Mouse (Mus musculus) midbrain, embryonic 10.5 days (tissue): ENCODE measurements around the gene Cc2d2b. TPM values are rescaled to one million over a fixed set of nuclear protein-coding genes. Genes with fewer than 3 reads are reported as not detected.

Experiments
- DNase-seq: peaks from one replicate; pipeline ENCODE4 v3.0.0-alpha.2; 2017; ENCODE audit warnings: low spot score
- H3K27ac ChIP-seq: fragments of 300-500 bp; sonication (generic); replicated peaks from 2 replicates; pipeline ENCODE4 v1.5.1; 2016; ENCODE audit warnings: mild to moderate bottlenecking
- H3K27me3 ChIP-seq: fragments of 300-500 bp; sonication (generic); 2 replicates; pipeline ENCODE4 v1.6.1; 2016; ENCODE audit warnings: low read depth, mild to moderate bottlenecking; ENCODE audit not compliant: poor library complexity, severe bottlenecking
- H3K36me3 ChIP-seq: fragments of 300-500 bp; sonication (generic); 2 replicates; pipeline ENCODE4 v1.6.1; 2016; ENCODE audit warnings: mild to moderate bottlenecking, moderate library complexity
- H3K4me1 ChIP-seq: fragments of 300-500 bp; sonication (generic); 2 replicates; pipeline ENCODE4 v1.6.1; 2016
- H3K4me3 ChIP-seq: fragments of 300-500 bp; sonication (generic); 2 replicates; pipeline ENCODE4 v1.5.1; 2016; ENCODE audit warnings: mild to moderate bottlenecking, moderate library complexity
- H3K9me3 ChIP-seq: fragments of 300-500 bp; sonication (generic); replicated peaks from 2 replicates; pipeline ENCODE4 v1.6.1; 2016; ENCODE audit warnings: mild to moderate bottlenecking
- WGBS: fragments of 180-500 bp; shearing (Covaris S2); methylation state at CpG from one replicate; pipeline ENCODE4 v1.1.7; 2016; 5-methylcytosine and 5-hydroxymethylcytosine counted together
- polyA plus RNA-seq: library from polyadenylated mRNA; unstranded; fragments of >200 nt; fragmentation: Nextera tagmentation; extraction: Ambion mirVana; gene quantifications from 2 replicates; pipeline ENCODE4 v1.2.1, GENCODE M21; 2016

The Cc2d2b gene
- polyA plus RNA-seq: 0.06 and 0.22 TPM in 2 replicates

GRCm38 (mm10) chr19:40748559-40748958 is at the start of gene Cc2d2b:
Cc2d2b (plus strand) TSS chr19:40748753.
- no peak within 1 kb of the TSS for H3K27ac ChIP-seq
- no peak within 1 kb of the TSS for H3K4me3 ChIP-seq
- H3K4me1 ChIP-seq: no peaks in the 10 kb centered on the region
- H3K27me3 ChIP-seq: no peaks in the 10 kb centered on the region
- 71% methylated on average over 14 of the region's 17 CpGs for WGBS
- no peaks in the 10 kb centered on the region for H3K36me3 ChIP-seq
- no peak for DNase-seq
- no peaks in the 10 kb centered on the region for H3K9me3 ChIP-seq

- no peaks in the 10 kb centered on the region for H3K9me3 ChIP-seq
- H3K27me3 ChIP-seq: no peaks in the 10 kb centered on the region
- DNase-seq: no peak
- H3K27ac ChIP-seq: no peak overlapping the region
- WGBS: 52% methylated on average over 5 of the region's 5 CpGs
- H3K4me3 ChIP-seq: no peak overlapping the region
- H3K36me3 ChIP-seq: no peaks in the 10 kb centered on the region
- peaks cover 16% of the 10 kb centered on the region for H3K4me1 ChIP-seq
These were observed 48.7 kb upstream of the Cc2d2b start for GRCm38 (mm10) chr19:40699816-40700215.

GRCm38 (mm10) chr19:40702406-40702805 is 46.1 kb upstream of the Cc2d2b start:
- DNase-seq: no peak
- Histone ChIP-seq H3K27ac (0 out of 2 replicates have a peak overlapping the region, but pooled peaks have one; percentile 46), H3K9me3 (no peaks in the 10 kb centered on the region), H3K27me3 (no peaks in the 10 kb centered on the region), H3K4me1 (peaks cover 16% of the 10 kb centered on the region), H3K36me3 (no peaks in the 10 kb centered on the region), H3K4me3 (no peak overlapping the region)
- WGBS: 73% methylated on average over 4 of the region's 4 CpGs

- no peaks in the 10 kb centered on the region for H3K27me3 ChIP-seq
- H3K36me3 ChIP-seq: no peaks in the 10 kb centered on the region
- no peaks in the 10 kb centered on the region for H3K4me1 ChIP-seq
- no peak for DNase-seq
- H3K27ac ChIP-seq: no peak overlapping the region
- H3K4me3 ChIP-seq: no peak overlapping the region
- WGBS: 83% methylated on average over 16 of the region's 16 CpGs
- no peaks in the 10 kb centered on the region for H3K9me3 ChIP-seq
These were observed 35.5 kb upstream of the Cc2d2b start for GRCm38 (mm10) chr19:40712889-40713628.

- 80% methylated on average over 5 of the region's 5 CpGs for WGBS
These were observed 33.9 kb upstream of the Cc2d2b start for GRCm38 (mm10) chr19:40714700-40715099.

GRCm38 (mm10) chr19:40716981-40717380 is 31.6 kb upstream of the Cc2d2b start:
- Histone ChIP-seq H3K27ac (no peak overlapping the region), H3K27me3 (no peaks in the 10 kb centered on the region), H3K9me3 (no peaks in the 10 kb centered on the region), H3K4me1 (0 out of 2 replicates have a peak, but pooled peaks cover 2% of the 10 kb centered on the region), H3K4me3 (no peak overlapping the region), H3K36me3 (no peaks in the 10 kb centered on the region)
- 86% methylated on average over 6 of the region's 6 CpGs for WGBS
- no peak for DNase-seq

More at GRCm38 (mm10) chr19:40714700-40715099, 33.9 kb upstream of the Cc2d2b start:
- Histone ChIP-seq H3K9me3 (no peaks in the 10 kb centered on the region), H3K36me3 (no peaks in the 10 kb centered on the region), H3K4me3 (no peak overlapping the region), H3K4me1 (0 out of 2 replicates have a peak, but pooled peaks cover 2% of the 10 kb centered on the region), H3K27ac (no peak overlapping the region), H3K27me3 (no peaks in the 10 kb centered on the region)
- DNase-seq: no peak

- WGBS: 58% methylated on average over 11 of the region's 11 CpGs
- Histone ChIP-seq H3K27ac (no peak overlapping the region), H3K27me3 (no peaks in the 10 kb centered on the region), H3K9me3 (no peaks in the 10 kb centered on the region), H3K4me1 (0 out of 2 replicates have a peak, but pooled peaks cover 2% of the 10 kb centered on the region), H3K4me3 (no peak overlapping the region), H3K36me3 (no peaks in the 10 kb centered on the region)
- DNase-seq: no peak
These were observed 29.0 kb upstream of the Cc2d2b start for GRCm38 (mm10) chr19:40719439-40720105.

DNA sequence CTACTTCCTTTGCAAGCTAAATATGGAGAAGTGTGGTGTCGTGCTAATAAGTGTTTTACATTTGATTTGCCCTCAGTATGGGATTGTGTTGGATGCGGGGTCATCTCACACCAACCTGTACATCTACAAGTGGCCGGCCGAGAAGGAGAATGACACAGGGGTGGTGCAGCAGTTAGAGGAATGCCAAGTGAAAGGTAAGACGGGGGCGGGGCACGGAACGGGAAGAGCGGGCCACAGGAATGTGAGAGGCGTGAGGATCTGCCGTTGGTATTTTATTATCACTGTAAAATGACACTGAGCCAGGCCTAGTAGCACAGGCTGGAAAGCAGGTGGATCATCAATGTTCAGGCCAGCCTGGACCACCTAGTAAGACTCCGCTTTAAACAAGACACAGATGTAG is 28.2 kb upstream of the Cc2d2b start:
- Histone ChIP-seq H3K27me3 (no peaks in the 10 kb centered on the region), H3K4me3 (no peak overlapping the region), H3K27ac (no peak overlapping the region), H3K4me1 (0 out of 2 replicates have a peak, but pooled peaks cover 2% of the 10 kb centered on the region), H3K9me3 (no peaks in the 10 kb centered on the region), H3K36me3 (no peaks in the 10 kb centered on the region)
- DNase-seq: no peak
- WGBS: 84% methylated on average over 12 of the region's 12 CpGs

DNA sequence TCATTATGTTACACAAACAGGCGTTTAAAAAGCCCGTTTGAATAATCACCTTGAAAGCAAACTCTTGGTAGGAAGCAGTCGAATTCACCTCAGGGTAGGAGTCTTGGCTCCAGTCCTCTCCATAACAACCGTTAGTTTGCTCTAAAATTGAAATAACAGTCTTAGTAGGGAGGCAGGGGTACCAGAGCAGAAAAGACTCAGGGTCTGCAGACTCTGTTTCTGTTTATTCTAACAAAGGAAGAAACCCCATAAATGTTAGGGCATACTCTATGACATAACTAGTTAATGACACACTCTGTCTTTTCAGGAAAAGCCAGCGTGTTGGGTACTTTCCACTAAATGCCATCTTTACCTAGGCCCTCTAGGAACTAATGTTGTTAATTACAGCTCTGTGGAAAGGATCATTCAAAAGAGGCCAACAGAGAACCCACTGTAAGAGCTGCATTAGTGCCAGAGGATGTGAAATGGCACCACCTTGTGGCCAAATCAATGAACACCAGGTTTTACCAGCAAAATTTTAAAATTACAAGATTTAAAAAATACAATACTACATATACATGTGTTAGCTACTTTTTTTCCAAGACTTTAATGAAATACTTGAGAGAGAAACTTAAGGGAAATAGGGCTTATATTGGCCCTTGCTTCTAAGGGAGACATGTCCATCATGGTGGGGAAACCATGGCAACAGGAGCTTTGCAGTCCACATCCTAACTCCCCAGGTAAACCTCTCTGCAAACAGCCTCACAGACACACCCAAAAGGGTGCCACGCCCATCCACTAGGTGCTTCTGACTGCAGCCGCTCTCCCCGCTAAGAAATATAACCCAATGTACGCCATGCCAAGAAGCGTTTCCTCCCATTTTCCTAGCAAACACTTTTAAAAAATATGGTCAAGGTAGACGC is 26.2 kb upstream of the Cc2d2b start:
- Histone ChIP-seq H3K36me3 (no peaks in the 10 kb centered on the region), H3K27ac (no peak overlapping the region; the same call in 1 of the 2 replicates), H3K9me3 (no peaks in the 10 kb centered on the region), H3K27me3 (no peaks in the 10 kb centered on the region), H3K4me1 (0 out of 2 replicates have a peak, but pooled peaks cover 2% of the 10 kb centered on the region), H3K4me3 (no peak overlapping the region)
- DNase-seq: peak; percentile 34
- 59% methylated on average over 11 of the region's 11 CpGs for WGBS

DNA sequence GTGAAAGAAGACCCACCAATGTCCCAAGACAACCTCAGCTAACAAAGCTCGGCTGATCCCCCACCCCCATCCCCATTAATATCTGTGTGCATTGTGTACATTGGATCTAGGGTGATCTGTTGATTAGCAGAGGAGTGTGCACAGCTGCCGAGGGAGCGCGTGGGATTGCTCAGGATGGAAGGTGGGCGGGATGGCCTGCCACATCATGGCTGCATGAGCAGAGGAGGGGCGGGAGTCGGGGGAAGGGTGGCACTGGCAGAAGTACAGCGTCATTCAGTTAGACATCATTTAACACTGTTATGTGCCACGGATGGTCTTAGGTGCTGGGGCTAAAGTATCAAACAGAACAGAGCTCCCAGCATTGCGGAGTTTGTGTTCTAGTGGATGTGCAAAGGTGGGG is 25.0 kb upstream of the Cc2d2b start:
- Histone ChIP-seq H3K4me1 (0 out of 2 replicates have a peak, but pooled peaks cover 2% of the 10 kb centered on the region), H3K4me3 (no peak overlapping the region), H3K9me3 (no peaks in the 10 kb centered on the region), H3K27me3 (no peaks in the 10 kb centered on the region), H3K36me3 (no peaks in the 10 kb centered on the region), H3K27ac (no peak overlapping the region)
- DNase-seq: no peak
- 65% methylated on average over 10 of the region's 10 CpGs for WGBS

DNA sequence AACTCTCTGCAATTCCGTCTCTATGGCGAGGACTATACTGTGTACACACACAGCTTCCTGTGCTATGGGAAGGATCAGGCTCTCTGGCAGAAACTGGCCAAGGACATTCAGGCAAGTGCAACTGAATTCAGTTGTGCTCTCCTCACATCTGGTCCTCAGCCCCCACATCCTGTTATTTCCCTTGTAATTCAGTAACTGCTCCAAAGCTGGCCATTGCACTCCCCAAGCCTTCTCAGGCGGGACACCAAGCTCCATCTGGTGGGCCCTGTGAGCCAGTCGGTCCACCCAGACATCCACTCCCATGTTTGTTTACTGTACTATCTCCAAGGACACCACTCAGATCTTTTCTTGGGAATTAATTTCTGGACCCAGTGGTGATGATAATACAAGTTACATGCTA is 22.4 kb upstream of the Cc2d2b start:
- WGBS: 78% methylated on average over 4 of the region's 4 CpGs
- no peak overlapping the region for H3K27ac ChIP-seq
- H3K36me3 ChIP-seq: no peaks in the 10 kb centered on the region
- H3K4me3 ChIP-seq: no peak overlapping the region
- no peaks in the 10 kb centered on the region for H3K27me3 ChIP-seq
- no peaks in the 10 kb centered on the region for H3K9me3 ChIP-seq
- H3K4me1 ChIP-seq: no peaks in the 10 kb centered on the region
- DNase-seq: no peak

DNA sequence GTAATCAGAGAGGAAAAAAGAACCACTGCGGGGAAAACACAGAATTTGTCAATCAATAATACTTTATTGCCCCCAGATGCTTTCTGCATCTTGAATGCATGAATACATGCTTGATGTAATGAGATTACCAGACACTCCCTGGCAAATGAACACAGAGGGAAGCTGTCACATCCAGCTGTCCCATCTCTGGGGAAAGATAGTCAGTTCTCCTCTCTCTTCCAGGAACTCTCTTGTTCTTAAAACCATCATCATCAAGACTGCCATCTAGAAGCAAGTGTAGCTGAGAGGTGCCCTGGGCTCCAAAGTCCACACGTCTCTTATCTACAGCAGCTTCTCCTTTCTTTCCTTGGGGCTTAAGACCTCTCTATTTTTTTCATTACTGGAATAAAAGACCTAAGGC is 21.9 kb upstream of the Cc2d2b start:
- Histone ChIP-seq H3K9me3 (no peaks in the 10 kb centered on the region), H3K36me3 (no peaks in the 10 kb centered on the region), H3K27ac (no peak overlapping the region), H3K27me3 (no peaks in the 10 kb centered on the region), H3K4me1 (no peaks in the 10 kb centered on the region), H3K4me3 (no peak overlapping the region)
- 83% methylated on average over 2 of the region's 2 CpGs for WGBS
- no peak for DNase-seq
